Mouse (Mus musculus) neural tube, embryonic 10.5 days (tissue): ENCODE data around the gene Ctbp1.

Experiments used
- DNase-seq: peaks from one replicate; pipeline ENCODE4 v3.0.0-alpha.2; 2017; ENCODE audit warnings: low spot score; ENCODE audit errors: extremely low spot score

The Ctbp1 gene

DNA sequence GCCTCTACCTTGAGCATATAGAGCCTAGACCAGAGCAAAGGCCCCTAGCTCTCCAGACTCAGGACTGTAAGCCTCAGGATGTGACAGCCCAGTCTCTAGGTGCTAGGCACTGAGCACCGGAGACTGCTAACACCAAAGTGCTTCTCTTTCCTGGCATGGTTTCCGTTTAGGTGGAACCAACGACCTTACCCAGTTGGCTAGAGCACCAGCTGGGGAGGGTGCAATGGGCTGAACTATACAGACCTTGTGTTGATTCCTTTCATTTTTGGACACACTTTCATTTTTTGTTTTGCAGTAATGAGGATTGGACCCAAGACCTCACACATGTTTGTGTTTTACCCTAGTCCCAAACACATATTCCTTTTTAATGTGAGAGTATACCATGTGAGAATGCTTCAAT, 64.3 kb downstream of the Ctbp1 start:
- DNase-seq: no peak

DNA sequence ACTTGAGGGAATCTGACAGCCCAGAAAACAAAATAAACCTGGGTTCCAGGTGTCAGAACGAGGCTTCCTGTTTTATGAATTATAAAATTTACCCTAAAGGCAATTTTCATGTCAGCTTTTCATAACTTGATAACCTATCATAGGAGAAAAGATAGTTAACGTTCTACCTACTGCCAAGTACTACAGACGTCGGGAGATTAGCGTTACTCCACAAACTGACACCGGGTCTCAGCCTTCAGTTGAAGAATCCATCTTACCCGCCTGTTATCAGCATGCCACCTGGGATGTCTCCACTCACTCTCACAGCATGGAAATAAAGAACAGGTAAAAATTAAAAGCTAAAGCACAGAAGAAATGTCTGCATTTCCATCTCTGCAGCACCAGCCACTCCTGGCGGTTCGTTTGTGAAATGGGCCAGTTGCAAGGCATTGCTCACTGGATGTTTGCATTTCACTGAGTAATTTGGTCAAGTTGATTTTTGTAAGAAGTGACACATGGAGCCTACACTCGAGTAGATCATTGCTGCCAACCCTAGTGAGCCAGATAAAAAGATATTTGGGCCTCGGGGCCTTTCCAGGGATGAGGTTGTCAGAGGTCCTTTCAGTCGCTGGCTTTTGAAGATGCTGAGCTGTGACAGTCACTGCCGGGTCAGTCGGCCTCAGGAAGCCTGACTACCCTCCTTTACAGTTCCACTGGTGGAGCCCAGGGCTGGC, 66.1 kb downstream of the Ctbp1 start:
- DNase-seq: no peak

DNA sequence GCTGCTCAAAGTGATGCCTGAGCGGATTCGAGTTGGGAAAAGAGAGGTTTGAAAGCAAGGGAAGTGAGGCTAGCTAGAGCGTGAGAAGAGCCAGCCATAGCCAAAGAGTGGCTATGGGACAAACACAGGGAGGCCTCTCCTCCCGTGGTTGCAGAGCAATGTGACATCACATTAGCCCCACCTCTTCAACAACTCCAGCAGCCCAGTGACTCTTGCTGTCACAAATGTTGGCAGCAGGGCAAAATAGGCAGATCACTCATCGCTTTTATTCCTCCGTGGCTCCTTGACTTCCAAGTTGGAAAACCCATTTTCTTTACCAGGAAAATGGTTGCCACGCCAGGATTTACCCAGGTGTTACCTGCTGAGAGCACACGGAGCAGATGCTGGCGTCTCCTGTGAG, 67.7 kb downstream of the Ctbp1 start:
- no peak for DNase-seq

GRCm38 (mm10) chr5:33206328-33206727, 68.5 kb downstream of the Ctbp1 start:
- DNase-seq: no peak

DNA sequence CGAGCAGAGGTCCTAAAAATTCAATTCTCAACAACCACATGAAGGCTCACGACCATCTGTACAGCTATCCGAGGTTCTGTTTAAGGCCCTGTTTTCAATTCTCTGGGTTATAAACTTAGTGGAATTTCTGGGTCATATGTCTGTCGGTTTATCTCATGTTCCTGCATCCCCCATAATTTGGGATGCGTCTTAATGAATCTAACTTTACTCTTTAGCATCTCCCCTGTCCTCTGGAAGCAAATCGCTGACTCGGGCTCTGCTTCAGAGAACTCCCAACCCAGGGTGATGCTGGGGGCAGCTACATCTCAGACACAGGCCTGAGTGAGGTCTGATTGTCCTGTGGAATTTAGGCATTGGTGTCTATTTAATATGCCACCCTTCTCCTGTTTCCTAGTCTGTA, 70.5 kb downstream of the Ctbp1 start:
- DNase-seq: no peak

DNA sequence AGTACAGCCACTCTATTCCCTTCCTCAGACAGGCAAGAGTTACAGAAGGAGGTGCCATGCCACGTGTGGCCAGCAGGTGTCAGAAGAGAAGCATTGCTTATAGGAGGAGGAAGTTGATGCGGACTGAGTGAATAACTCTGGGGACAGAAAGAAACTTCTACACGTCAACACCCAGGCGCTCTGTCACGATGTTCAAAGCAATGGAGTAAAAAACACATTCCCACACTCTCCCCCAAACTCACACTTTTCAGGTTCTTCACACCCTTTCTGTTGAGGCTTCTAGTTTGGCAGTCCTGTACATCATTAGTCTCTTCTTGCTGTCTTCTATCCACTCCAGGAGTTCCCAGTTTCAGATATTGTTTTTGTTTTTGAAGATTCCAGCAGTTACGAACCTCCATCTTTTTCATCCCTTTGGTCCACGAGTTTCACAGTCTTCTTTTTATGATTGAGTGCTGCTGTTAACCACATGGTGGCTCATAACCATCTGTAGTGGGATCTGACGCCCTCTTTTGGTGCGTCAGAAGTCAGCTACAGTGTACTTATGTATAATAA, 71.0 kb downstream of the Ctbp1 start:
- peak; percentile 84 for DNase-seq

- DNase-seq: no peak
Observed at GRCm38 (mm10) chr5:33203171-33203565, 71.6 kb downstream of the Ctbp1 start.

DNA sequence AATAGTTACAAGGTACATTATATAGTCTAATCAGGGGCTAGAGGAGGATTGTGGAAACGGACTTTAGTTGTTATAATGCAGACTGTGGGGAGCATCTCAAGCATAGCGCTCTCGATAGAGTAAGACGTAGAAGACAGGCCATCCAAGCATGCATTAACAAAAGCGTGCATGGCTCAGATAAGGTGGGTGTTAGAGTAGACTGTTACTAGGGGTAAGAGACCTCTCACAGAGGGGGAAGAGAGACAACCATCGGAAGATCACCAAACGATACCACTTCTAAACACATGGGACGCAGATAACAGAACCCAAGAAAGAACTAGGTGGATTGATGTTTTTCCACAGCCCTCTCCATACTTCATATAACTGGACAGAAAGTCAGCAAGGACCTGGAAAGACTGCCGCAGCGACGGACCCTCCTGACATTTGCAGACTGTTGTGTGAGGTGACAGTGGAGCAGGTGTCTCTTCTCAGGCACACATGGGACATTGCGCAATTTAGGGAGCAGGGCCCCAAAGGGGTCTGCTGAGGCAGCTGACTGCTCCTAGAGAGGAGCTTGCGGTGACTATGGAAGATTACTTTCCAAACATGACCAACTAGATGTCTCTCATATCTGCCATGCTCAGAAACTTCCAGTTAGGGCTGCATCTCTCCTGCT, 72.2 kb downstream of the Ctbp1 start:
- DNase-seq: no peak

GRCm38 (mm10) chr5:33201697-33202096, 73.1 kb downstream of the Ctbp1 start:
- DNase-seq: no peak

DNA sequence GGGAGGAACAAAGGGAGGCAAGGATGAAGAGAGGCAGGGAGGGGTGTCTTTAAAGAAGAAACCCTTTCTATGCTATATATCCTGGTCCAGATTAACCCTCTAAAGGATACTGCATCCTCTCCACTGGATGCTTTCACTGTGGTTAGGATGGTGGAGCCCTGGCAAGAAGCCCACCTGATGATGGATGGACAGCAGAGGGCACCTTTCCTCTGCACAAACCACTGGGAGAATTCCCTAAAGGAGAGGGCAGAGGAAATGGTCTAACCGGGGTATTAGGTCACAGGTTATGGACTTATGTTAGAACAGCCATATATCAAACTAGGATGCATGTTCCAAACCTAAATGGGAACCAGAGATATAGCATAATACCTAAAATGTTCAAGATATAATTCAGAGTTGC, 74.7 kb downstream of the Ctbp1 start:
- no peak for DNase-seq
